Mouse (Mus musculus): ENCODE measurements around the gene Asic2. TPM values are rescaled to one million over a fixed set of nuclear protein-coding genes. Genes with fewer than 3 reads are reported as not detected.

Gene Asic2
- total RNA-seq, 2 experiments from 2014 or later: 82.0 to 86.5 TPM

- DNase-seq (ENCODE audit: extremely low spot score in 1 of 2, low spot score in 2 of 2): no peak
Observed at GRCm38 (mm10) chr11:81508385-81509233, 459.6 kb downstream of the Asic2 start.

GRCm38 (mm10) chr11:81504791-81505430, 463.3 kb downstream of the Asic2 start:
- no peak for DNase-seq (ENCODE audit: extremely low spot score in 1 of 2, low spot score in 2 of 2)
- intact Hi-C loops (cut with DNase I): no loop called here

More at GRCm38 (mm10) chr11:81508385-81509233, 459.6 kb downstream of the Asic2 start:
- intact Hi-C loops (cut with DNase I): no loop called here

- DNase-seq (ENCODE audit: extremely low spot score in 1 of 2, low spot score in 2 of 2): no peak
- intact Hi-C loops (cut with DNase I): no loop called here
Observed at GRCm38 (mm10) chr11:81501473-81502246, 466.6 kb downstream of the Asic2 start.

- intact Hi-C loops (cut with DNase I): no loop called here
- DNase-seq (ENCODE audit: extremely low spot score in 1 of 2, low spot score in 2 of 2): no peak
Observed at GRCm38 (mm10) chr11:81498990-81499389, 469.3 kb downstream of the Asic2 start.

GRCm38 (mm10) chr11:81497652-81498391, 470.4 kb downstream of the Asic2 start:
- no peak for DNase-seq (ENCODE audit: extremely low spot score in 1 of 2, low spot score in 2 of 2)
- intact Hi-C loops (cut with DNase I): no loop called here

GRCm38 (mm10) chr11:81496446-81496845, 471.8 kb downstream of the Asic2 start:
- intact Hi-C loops (cut with DNase I): no loop called here
- DNase-seq (ENCODE audit: extremely low spot score in 1 of 2, low spot score in 2 of 2): no peak

- intact Hi-C loops (cut with DNase I): no loop called here
Observed at GRCm38 (mm10) chr11:81492351-81492750, 475.9 kb downstream of the Asic2 start.

GRCm38 (mm10) chr11:81489144-81489735, 479.0 kb downstream of the Asic2 start:
- intact Hi-C loops (cut with DNase I): no loop called here
- no peak for DNase-seq (ENCODE audit: extremely low spot score in 1 of 2, low spot score in 2 of 2)

More at GRCm38 (mm10) chr11:81492351-81492750, 475.9 kb downstream of the Asic2 start:
- DNase-seq (ENCODE audit: extremely low spot score in 1 of 2, low spot score in 2 of 2): peak in 1 of 2 experiments; percentile 31

- no peak for DNase-seq (ENCODE audit: extremely low spot score in 1 of 2, low spot score in 2 of 2)
- intact Hi-C loops (cut with DNase I): no loop called here
Observed at GRCm38 (mm10) chr11:81488681-81489080, 479.6 kb downstream of the Asic2 start.

GRCm38 (mm10) chr11:81486265-81486940, 481.9 kb downstream of the Asic2 start:
- intact Hi-C loops (cut with DNase I): no loop called here
- DNase-seq (ENCODE audit: extremely low spot score in 1 of 2, low spot score in 2 of 2): peak in 1 of 2 experiments; percentile 58

GRCm38 (mm10) chr11:81481198-81481597, 487.1 kb downstream of the Asic2 start:
- intact Hi-C loops (cut with DNase I): no loop called here
- no peak for DNase-seq (ENCODE audit: extremely low spot score in 1 of 2, low spot score in 2 of 2)

GRCm38 (mm10) chr11:81476231-81476630, 492.0 kb downstream of the Asic2 start:
- intact Hi-C loops (cut with DNase I): no loop called here
- no peak for DNase-seq (ENCODE audit: extremely low spot score in 1 of 2, low spot score in 2 of 2)

GRCm38 (mm10) chr11:81474121-81474520, 494.1 kb downstream of the Asic2 start:
- DNase-seq (ENCODE audit: extremely low spot score in 1 of 2, low spot score in 2 of 2): no peak
- intact Hi-C loops (cut with DNase I): no loop called here

GRCm38 (mm10) chr11:81462199-81462598, 506.1 kb downstream of the Asic2 start:
- intact Hi-C loops (cut with DNase I): no loop called here
- peak in 1 of 2 experiments; percentile 54 for DNase-seq (ENCODE audit: extremely low spot score in 1 of 2, low spot score in 2 of 2)

- intact Hi-C loops (cut with DNase I): no loop called here
- no peak for DNase-seq (ENCODE audit: extremely low spot score in 1 of 2, low spot score in 2 of 2)
Observed at GRCm38 (mm10) chr11:81461748-81462147, 506.5 kb downstream of the Asic2 start.

GRCm38 (mm10) chr11:81454921-81455320, 513.3 kb downstream of the Asic2 start:
- peak; percentile 7 to 26 for DNase-seq (ENCODE audit: extremely low spot score in 1 of 2, low spot score in 2 of 2)
- intact Hi-C loops (cut with DNase I): no loop called here

- DNase-seq (ENCODE audit: extremely low spot score in 1 of 2, low spot score in 2 of 2): no peak
- intact Hi-C loops (cut with DNase I): no loop called here
Observed at GRCm38 (mm10) chr11:81454111-81454510, 514.1 kb downstream of the Asic2 start.

GRCm38 (mm10) chr11:81449271-81449705, 519.0 kb downstream of the Asic2 start:
- intact Hi-C loops (cut with DNase I): no loop called here
- DNase-seq (ENCODE audit: extremely low spot score in 1 of 2, low spot score in 2 of 2): peak in 1 of 2 experiments; percentile 16

All from left cerebral cortex, postnatal 10 days (tissue).